Mouse (Mus musculus): ENCODE results near the gene Pdzd2. TPM values are rescaled to one million over a fixed set of nuclear protein-coding genes. Genes with fewer than 3 reads are reported as not detected.

Pdzd2 gene
- polyA plus RNA-seq, 1 experiment = 4.6 TPM

GRCm38 (mm10) chr15:12625524-12625923, 114.2 kb downstream of the Pdzd2 start:
- WGBS = 60% methylated on average over 6 of the region's 6 CpGs
- TF ChIP-seq POLR2A (IDR thresholded peaks at IDR 0.05; ENCODE audit: borderline replicate concordance, control insufficient read depth, low read depth, low read length) = no peak
- no peak for TF ChIP-seq CTCF (IDR thresholded peaks at IDR 0.05; ENCODE audit: control insufficient read depth, insufficient read depth, low read length)

DNA sequence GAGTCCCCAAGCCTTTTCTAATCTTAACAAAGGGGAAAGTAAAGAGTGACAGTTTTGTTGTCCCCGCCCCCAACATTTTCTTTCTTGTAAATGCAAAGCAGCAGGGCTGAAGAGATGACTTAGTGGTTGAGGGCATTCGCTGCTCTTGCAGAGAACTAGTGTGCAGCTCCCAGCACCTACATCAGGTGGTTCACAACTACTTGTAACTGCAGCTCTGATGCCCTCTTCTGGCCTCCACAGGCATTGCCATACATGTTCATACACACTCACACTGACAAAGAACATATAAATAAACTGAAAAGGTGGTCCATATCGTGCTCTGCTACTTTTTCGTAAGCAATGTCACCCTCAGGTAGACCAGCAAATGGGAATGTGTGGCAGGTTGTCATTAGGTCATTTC, 116.2 kb downstream of the Pdzd2 start:
- H3K4me3 ChIP-seq (replicated peaks; ENCODE audit: control insufficient read depth, low read depth, low read length) = no peak overlapping the region
- 90% methylated on average over 4 of the region's 4 CpGs for WGBS
- no peak overlapping the region for H3K27ac ChIP-seq (ENCODE audit: control insufficient read depth, insufficient read depth, low read depth, low read length, poor library complexity)
- TF ChIP-seq POLR2A (IDR thresholded peaks at IDR 0.05; ENCODE audit: borderline replicate concordance, control insufficient read depth, low read depth, low read length) (no peak), CTCF (IDR thresholded peaks at IDR 0.05; ENCODE audit: control insufficient read depth, insufficient read depth, low read length) (no peak)
- no peaks in the 10 kb centered on the region for H3K4me1 ChIP-seq (ENCODE audit: control insufficient read depth, insufficient read depth, low read length)

More at GRCm38 (mm10) chr15:12625524-12625923, 114.2 kb downstream of the Pdzd2 start:
- Histone ChIP-seq H3K27ac (ENCODE audit: control insufficient read depth, insufficient read depth, low read depth, low read length, poor library complexity) (no peak overlapping the region), H3K4me1 (ENCODE audit: control insufficient read depth, insufficient read depth, low read length) (no peaks in the 10 kb centered on the region), H3K4me3 (replicated peaks; ENCODE audit: control insufficient read depth, low read depth, low read length) (no peak overlapping the region)

DNA sequence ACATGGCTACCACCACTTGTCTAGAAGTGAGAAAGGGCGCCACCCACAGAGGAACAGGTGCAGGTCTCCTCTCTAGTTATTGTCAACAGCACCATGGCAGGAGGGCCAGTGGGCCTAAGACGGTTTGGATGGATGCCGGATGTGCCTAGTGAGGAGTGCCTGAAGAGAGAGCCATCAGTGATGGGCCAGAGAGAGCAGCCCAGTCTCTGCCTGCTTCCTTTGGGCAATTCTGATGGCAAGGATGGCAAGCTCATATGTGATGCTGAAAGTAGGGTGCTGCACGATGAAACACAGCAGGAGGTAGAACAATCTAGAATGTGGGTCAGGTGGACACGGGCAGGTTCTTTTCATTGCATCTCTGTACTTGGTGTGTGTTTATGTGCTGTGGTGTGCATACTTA, 117.0 kb downstream of the Pdzd2 start:
- H3K4me1 ChIP-seq (ENCODE audit: control insufficient read depth, insufficient read depth, low read length) = no peaks in the 10 kb centered on the region
- WGBS = 85% methylated on average over 5 of the region's 5 CpGs
- H3K27ac ChIP-seq (ENCODE audit: control insufficient read depth, insufficient read depth, low read depth, low read length, poor library complexity) = no peak overlapping the region
- no peak overlapping the region for H3K4me3 ChIP-seq (replicated peaks; ENCODE audit: control insufficient read depth, low read depth, low read length)
- TF ChIP-seq CTCF (IDR thresholded peaks at IDR 0.05; ENCODE audit: control insufficient read depth, insufficient read depth, low read length) (no peak), POLR2A (IDR thresholded peaks at IDR 0.05; ENCODE audit: borderline replicate concordance, control insufficient read depth, low read depth, low read length) (no peak)

DNA sequence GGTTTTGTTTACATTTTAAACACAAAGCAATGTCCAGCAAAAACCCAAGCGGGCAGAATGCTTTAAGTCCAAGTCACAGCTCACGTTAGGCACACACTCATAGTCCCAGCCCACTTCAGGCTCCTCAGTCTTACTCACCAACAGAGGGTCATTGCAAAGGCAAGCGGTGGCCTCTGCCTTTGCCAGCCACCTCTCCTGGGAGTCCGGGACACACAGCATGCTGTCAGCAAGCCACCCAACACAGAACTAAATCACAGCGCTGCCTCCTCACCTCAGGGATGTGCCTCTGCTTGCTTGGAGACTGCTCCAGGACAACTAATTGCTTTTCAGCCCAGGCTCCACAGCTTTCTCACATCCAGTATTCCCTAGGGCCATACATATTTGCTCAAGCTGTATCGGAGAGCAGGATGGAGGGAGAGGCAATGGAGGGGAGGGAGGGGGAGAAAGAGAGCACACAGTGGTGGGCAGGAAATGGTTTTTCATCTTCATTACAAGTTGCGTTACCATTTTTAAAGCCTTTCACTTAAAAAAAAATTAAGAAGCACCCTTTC, 117.6 kb downstream of the Pdzd2 start:
- no peak for TF ChIP-seq CTCF (IDR thresholded peaks at IDR 0.05; ENCODE audit: control insufficient read depth, insufficient read depth, low read length)
- TF ChIP-seq POLR2A (IDR thresholded peaks at IDR 0.05; ENCODE audit: borderline replicate concordance, control insufficient read depth, low read depth, low read length) = no peak
- Histone ChIP-seq H3K4me3 (replicated peaks; ENCODE audit: control insufficient read depth, low read depth, low read length) (no peak overlapping the region), H3K4me1 (ENCODE audit: control insufficient read depth, insufficient read depth, low read length) (peaks cover 3% of the 10 kb centered on the region; the same call in 1 of the 2 replicates), H3K27ac (ENCODE audit: control insufficient read depth, insufficient read depth, low read depth, low read length, poor library complexity) (no peak overlapping the region)
- WGBS = 89% methylated on average over 7 of the region's 7 CpGs

- 90% methylated on average over 8 of the region's 8 CpGs for WGBS
- no peak overlapping the region for H3K4me3 ChIP-seq (replicated peaks; ENCODE audit: control insufficient read depth, low read depth, low read length)
- H3K4me1 ChIP-seq (ENCODE audit: control insufficient read depth, insufficient read depth, low read length) = peaks cover 3% of the 10 kb centered on the region; the same call in 1 of the 2 replicates
- TF ChIP-seq CTCF (IDR thresholded peaks at IDR 0.05; ENCODE audit: control insufficient read depth, insufficient read depth, low read length) = no peak
- no peak for TF ChIP-seq POLR2A (IDR thresholded peaks at IDR 0.05; ENCODE audit: borderline replicate concordance, control insufficient read depth, low read depth, low read length)
- H3K27ac ChIP-seq (ENCODE audit: control insufficient read depth, insufficient read depth, low read depth, low read length, poor library complexity) = no peak overlapping the region
These were observed 120.5 kb downstream of the Pdzd2 start for GRCm38 (mm10) chr15:12619273-12619672.

GRCm38 (mm10) chr15:12617651-12618050, 122.1 kb downstream of the Pdzd2 start:
- Histone ChIP-seq H3K27ac (ENCODE audit: control insufficient read depth, insufficient read depth, low read depth, low read length, poor library complexity) (no peak overlapping the region), H3K4me1 (ENCODE audit: control insufficient read depth, insufficient read depth, low read length) (peaks cover 3% of the 10 kb centered on the region; the same call in 1 of the 2 replicates), H3K4me3 (replicated peaks; ENCODE audit: control insufficient read depth, low read depth, low read length) (no peak overlapping the region)
- TF ChIP-seq CTCF (IDR thresholded peaks at IDR 0.05; ENCODE audit: control insufficient read depth, insufficient read depth, low read length) (no peak), POLR2A (IDR thresholded peaks at IDR 0.05; ENCODE audit: borderline replicate concordance, control insufficient read depth, low read depth, low read length) (no peak)
- WGBS = 9% methylated on average over 11 of the region's 11 CpGs

DNA sequence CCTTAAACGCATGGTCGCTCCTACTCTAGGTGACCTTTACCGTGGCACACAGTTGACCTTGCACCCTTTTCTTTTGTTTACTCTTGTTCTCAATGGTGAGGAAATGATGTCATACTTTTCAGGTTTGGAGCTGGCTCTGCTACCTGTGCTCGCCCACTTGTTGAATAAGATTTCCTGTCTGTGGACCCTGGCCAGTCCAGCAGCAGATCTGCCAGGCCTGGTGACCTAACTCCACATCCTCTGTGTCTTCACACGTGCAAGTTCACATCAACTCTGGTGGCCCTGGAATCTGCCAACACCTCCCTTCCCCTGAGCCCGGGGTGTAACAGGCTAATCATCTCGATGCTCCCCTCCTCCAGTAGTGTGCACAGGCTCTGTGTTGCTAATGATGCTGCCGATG, 122.5 kb downstream of the Pdzd2 start:
- no peak for TF ChIP-seq POLR2A (IDR thresholded peaks at IDR 0.05; ENCODE audit: borderline replicate concordance, control insufficient read depth, low read depth, low read length)
- 36% methylated on average over 8 of the region's 8 CpGs for WGBS
- H3K4me1 ChIP-seq (ENCODE audit: control insufficient read depth, insufficient read depth, low read length) = peaks cover 3% of the 10 kb centered on the region; the same call in 1 of the 2 replicates
- no peak overlapping the region for H3K27ac ChIP-seq (ENCODE audit: control insufficient read depth, insufficient read depth, low read depth, low read length, poor library complexity)
- no peak overlapping the region for H3K4me3 ChIP-seq (replicated peaks; ENCODE audit: control insufficient read depth, low read depth, low read length)

DNA sequence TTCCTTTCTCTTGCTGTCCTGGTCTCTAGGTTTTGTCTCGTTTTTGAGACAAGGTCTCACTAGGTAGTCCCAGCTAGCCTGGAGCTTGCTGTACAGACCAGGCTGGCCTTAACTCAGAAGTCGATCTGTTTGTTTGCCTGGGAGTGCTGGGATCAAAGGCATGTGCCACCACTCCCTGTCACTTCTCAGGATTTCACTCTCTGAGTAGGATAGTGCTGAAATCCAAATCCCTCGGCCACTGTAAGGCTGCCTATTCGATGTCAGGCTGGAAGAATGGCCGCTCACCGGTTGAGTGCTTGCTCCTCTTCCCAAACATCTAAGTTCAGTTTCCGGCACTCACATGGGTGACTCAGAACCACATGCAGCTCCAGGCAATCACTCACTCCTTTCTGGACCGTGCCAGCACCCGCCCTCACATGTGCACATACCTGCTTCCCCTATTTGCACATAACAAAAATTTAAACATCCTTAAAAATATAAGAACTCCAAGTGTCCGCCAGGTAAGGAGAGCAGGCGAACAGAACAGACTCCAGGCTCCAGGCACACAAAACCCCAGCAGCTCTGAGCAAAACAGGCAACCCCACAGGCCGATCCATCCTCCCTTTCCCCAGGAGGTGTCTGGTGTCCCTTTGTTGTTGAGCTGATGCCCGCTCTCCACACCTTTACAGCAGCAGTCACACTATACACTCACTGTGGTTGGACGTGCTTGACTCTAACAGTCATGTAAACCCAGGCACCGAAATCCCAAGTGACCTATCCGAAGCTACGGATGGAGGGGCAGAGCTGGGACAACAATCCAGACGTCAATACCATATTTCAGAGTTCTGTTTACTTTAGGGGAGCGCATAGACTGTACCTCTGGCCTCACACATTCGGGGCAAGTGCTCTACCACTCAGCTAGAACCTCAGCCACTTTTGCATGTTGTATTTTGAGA, 124.5 kb downstream of the Pdzd2 start:
- TF ChIP-seq CTCF (IDR thresholded peaks at IDR 0.05; ENCODE audit: control insufficient read depth, insufficient read depth, low read length) = no peak
- TF ChIP-seq POLR2A (IDR thresholded peaks at IDR 0.05; ENCODE audit: borderline replicate concordance, control insufficient read depth, low read depth, low read length) = no peak
- 79% methylated on average over 20 of the region's 20 CpGs for WGBS
- Histone ChIP-seq H3K4me3 (replicated peaks; ENCODE audit: control insufficient read depth, low read depth, low read length) (no peak overlapping the region), H3K4me1 (ENCODE audit: control insufficient read depth, insufficient read depth, low read length) (peaks cover 3% of the 10 kb centered on the region; the same call in 1 of the 2 replicates), H3K27ac (ENCODE audit: control insufficient read depth, insufficient read depth, low read depth, low read length, poor library complexity) (no peak overlapping the region)

Data from bone marrow, adult 2 months (tissue).